Mouse (Mus musculus) hindlimb bud, embryonic 11.5 days (tissue): ENCODE measurements around the gene Olfr888.

ENCODE experiments used
- DNase-seq: peaks from one replicate; pipeline ENCODE4 v3.0.0-alpha.2; 2012; ENCODE audit warnings: low read depth, low spot score; ENCODE audit errors: extremely low spot score

Gene Olfr888

DNA sequence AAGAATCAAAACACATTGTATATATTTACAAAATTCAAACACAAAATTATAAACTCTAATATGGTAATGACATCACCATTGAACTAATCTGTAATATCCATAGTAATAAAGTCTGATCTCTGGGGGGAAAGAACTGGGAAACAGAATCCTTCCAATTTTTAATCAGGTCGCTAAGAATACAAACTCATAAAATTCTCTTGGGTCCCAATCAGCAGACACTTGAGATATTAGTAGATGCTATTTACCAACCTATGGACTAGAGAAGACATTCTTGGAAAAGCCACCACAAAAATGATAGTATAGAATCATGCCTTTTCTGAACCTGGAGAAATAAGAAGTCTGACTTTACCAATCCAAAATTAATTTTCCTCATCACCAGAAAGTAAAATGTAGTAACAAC is at the start of gene Olfr888:
Olfr888 (plus strand) TSS at position 301 of the 400 bp plus-strand sequence.
- no peak for DNase-seq

DNA sequence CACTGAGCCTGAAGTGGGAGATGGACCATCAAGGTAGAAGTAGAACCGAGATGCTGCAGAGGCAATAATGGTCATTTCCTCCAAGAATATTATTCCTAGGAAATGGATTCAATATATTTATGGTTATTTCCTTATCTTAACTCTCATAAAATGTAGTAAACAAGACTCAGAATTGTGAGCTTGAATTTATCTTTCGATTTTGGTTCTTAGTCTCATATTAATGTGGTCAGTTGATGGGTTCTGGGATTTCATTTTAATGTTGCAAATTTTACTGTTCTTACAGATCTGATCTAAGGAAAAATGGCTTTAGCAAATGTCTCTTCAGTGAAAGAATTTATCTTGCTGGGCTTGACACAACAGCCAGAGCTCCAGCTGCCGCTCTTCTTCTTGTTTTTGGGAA is 46.9 kb upstream of the Olfr888 start, which contains the start of gene Olfr885:
Olfr885 (plus strand) TSS at position 301 of the 400 bp plus-strand sequence.
- no peak for DNase-seq

DNA sequence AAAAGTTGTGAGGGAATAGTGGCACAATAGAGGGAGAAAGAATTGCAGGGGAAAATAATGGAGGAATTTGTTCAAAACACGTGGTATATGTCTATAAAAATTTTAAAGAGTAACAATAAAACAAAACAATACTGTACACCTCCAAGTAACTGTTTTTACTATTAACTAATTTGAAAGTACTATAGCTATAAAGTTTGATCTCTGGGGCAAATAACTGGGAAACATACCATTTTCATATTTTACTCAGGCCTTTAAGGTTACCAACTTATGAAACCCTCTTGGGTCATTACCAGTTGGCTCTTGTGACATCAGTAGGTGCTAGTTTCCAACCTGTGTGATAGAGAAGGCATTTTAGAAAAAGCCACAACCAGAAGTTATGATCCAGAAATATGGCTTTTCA is 24.2 kb upstream of the Olfr888 start, which contains the start of gene Olfr887:
Olfr887 (plus strand) TSS at position 301 of the 400 bp plus-strand sequence.
- no peak for DNase-seq

DNA sequence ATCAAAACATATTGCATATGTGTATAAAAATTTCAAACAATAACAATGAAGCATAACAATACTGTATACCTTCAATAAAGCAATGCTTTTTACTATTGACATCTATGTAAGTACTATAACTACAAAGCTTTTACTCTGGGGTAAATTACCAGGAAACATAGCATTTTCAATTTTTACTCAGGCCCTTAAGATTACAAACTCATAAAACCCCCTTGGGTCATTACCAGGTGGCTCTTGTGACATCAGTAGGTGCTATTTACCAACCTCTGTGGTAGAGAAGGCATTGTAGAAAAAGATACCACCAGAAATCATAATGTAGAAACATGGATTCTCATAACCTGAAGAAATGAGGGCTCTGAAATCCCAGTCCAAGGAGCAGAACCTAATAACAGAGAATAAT is 7.0 kb downstream of the Olfr888 start, which contains the start of gene Olfr889:
Olfr889 (plus strand) TSS at position 301 of the 400 bp plus-strand sequence.
- DNase-seq, result no peak

DNA sequence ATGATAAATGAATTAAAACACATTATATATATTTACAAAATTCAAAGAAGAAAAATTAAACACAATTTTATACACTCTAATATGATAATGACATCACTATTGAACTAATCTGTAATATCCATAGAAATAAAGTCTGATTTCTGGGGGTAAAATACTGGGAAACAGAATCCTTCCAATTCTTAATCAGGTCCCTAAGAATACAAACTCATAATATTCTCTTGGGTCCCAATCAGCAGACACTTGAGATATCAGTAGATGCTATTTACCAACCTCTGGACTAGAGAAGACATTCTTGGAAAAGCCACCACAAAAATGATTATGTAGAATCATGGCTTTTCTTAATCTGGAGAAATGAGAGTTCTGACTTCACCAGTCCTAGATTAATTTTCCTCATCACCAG is 34.3 kb downstream of the Olfr888 start, which contains the start of gene Olfr890:
Olfr890 (plus strand) TSS at position 301 of the 400 bp plus-strand sequence.
- DNase-seq, result no peak
